ENCODE assay signal across 2 mouse cellular contexts in the genomic region with DNA sequence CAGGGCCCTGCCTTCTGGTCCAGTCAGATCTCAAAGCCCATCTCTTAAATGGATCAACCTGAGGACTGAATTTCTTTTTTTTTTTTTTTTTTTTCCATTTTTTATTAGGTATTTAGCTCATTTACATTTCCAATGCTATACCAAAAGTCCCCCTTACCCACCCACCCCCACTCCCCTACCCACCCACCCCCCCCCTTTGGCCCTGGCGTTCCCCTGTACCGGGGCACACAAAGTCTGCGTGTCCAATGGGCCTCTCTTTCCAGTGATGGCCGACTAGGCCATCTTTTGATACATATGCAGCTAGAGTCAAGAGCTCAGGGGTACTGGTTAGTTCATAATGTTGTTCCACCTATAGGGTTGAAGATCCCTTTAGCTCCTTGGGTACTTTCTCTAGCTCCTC.
DNase-seq lines count a peak whose midpoint lies in the region; ATAC-seq lines count a peak whose summit lies in the region.
"Not testable (repeated sequence)": the region's sequence is repeated elsewhere in the genome, so short reads cannot be mapped to it uniquely, and the experiment has no call there.

No protein-coding gene starts in this region.

- not testable (repeated sequence) for DNase-seq in limb, embryonic 11.5 days (ENCODE audit: low spot score)

- H3K4me3 ChIP-seq in limb, embryonic 11.5 days (ENCODE audit: low read depth, low read length); limb, embryonic 12.5 days (replicated peaks): not testable (repeated sequence)

- H3K9ac ChIP-seq in limb, embryonic 11.5 days (ENCODE audit: low read length); limb, embryonic 12.5 days (replicated peaks): not testable (repeated sequence)

- peak; percentile 76; the same call in 1 of the 2 replicates for ATAC-seq in limb, embryonic 11.5 days (ENCODE audit: insufficient number of reproducible peaks, low FRiP score, low TSS enrichment, low read depth)
- 0 out of 2 replicates have a peak, but pooled peaks have one; percentile 59 for ATAC-seq in limb, embryonic 12.5 days (ENCODE audit: insufficient number of reproducible peaks, insufficient read depth, low FRiP score, low TSS enrichment, low read depth)

- H3K9me3 ChIP-seq in limb, embryonic 11.5 days (ENCODE audit: control insufficient read depth, low read length); limb, embryonic 12.5 days: not testable (repeated sequence)

- WGBS in limb, embryonic 11.5 days, result 90% methylated on average over 4 of the region's 4 CpGs
- 94% methylated on average over 4 of the region's 4 CpGs for WGBS in limb, embryonic 12.5 days

- H3K4me2 ChIP-seq in limb, embryonic 11.5 days (ENCODE audit: low read depth, severe bottlenecking); limb, embryonic 12.5 days: not testable (repeated sequence)

- H3K27ac ChIP-seq in limb, embryonic 11.5 days (replicated peaks; ENCODE audit: low read depth, low read length); limb, embryonic 12.5 days: not testable (repeated sequence)

- not testable (repeated sequence) for H3K4me1 ChIP-seq in limb, embryonic 11.5 days (ENCODE audit: control insufficient read depth, insufficient read depth, low read length); limb, embryonic 12.5 days (replicated peaks)

- H3K36me3 ChIP-seq in limb, embryonic 11.5 days (ENCODE audit: control insufficient read depth, insufficient read depth, low read length); limb, embryonic 12.5 days: not testable (repeated sequence)

- H3K27me3 ChIP-seq in limb, embryonic 11.5 days (ENCODE audit: control insufficient read depth, insufficient read depth, low read length); limb, embryonic 12.5 days: not testable (repeated sequence)
